Mouse (Mus musculus) ES-E14 (cell line): ENCODE data around the gene Fscn2.

Source experiments
- ZC3H11A ChIP-seq: IDR thresholded peaks from 2 replicates; pipeline ENCODE4 v1.6.1; 2012; ENCODE audit warnings: low read depth, mild to moderate bottlenecking, inconsistent platforms, low read length, borderline replicate concordance
- ZNF384 ChIP-seq: IDR thresholded peaks from 2 replicates; pipeline ENCODE4 v1.6.1; 2012; ENCODE audit warnings: low read depth, low read length, inconsistent platforms

DNA sequence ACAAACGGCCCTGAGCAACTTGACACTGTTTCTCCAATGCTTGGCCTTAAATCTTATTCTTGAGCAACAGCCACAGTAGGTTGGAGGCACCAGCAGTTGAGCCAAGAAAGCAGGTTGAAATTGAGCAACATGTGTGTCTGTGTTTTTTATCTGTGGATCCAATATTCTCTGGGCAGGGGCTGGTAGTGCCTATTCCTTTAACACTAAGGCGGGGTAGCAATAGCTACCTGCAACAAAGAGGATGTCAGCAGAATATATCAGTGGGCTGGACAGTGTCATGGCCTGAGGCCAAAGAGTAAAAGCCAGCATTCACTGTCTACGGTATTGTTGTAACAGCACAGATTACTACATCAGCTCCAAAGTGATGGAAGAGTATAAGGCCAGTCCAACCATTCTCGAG is 34.3 kb downstream of the Fscn2 start:
- no peak for TF ChIP-seq ZC3H11A
- no peak for TF ChIP-seq ZNF384
